Mouse (Mus musculus) liver, adult 2 months (tissue): ENCODE measurements around the gene Ndrg2.

Experiments used
- CTCF ChIP-seq: fragments of 200-500 bp; IDR thresholded peaks from 2 replicates; pipeline ENCODE4 v1.5.1; 2011; ENCODE audit warnings: low read depth, low read length, control low read depth
- POLR2A ChIP-seq: fragments of 200-500 bp; IDR thresholded peaks from 2 replicates; pipeline ENCODE4 v1.6.1; 2011; ENCODE audit warnings: low read length, control low read depth; ENCODE audit not compliant: insufficient read depth; ENCODE audit errors: extremely low read depth

- TF ChIP-seq CTCF (no peak), POLR2A (no peak)
These were observed 8.0 kb upstream of the Ndrg2 start for GRCm38 (mm10) chr14:51921759-51922570.
